Mouse (Mus musculus): Measurements from ENCODE around the gene Bricd5. TPM values are rescaled to one million over a fixed set of nuclear protein-coding genes. Genes with fewer than 3 reads are reported as not detected.
"Not testable (repeated sequence)": the region's sequence is repeated elsewhere in the genome, so short reads cannot be mapped to it uniquely, and the experiment has no call there.

The Bricd5 gene
- polyA plus RNA-seq (2016; fragmentation: Nextera tagmentation; extraction: Ambion mirVana), result not detected in 2 replicates

DNA sequence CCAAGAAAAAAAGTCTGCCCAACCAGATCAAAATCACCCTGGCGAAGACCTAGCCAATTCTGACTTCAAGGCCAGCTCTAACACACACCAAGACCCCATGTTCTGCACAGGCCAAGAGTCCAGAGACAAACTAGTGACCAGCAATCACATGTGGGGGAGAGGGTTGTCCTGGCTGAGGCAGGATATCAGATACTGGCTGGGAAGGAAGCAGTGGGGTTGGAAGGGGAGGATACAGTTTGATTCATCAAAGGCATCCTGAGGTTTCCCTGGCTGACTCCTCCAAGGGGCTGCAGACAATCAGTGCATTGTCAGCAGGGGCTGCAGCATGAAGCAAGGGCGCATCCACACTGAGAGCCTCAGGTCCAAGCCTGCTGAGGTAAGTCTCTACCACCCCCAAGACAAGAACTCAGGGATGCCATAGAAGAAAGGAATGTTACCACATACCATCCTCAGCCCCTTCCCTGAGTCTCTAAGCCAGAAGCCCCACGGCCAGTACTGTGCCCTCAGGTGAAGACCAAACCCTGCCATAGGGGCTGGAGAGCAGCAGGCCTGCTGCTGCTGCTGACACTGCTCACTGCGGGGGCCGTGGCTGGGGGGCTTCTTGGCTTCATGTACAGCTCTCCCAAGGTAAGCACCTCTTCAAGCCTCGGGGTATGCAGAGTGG lies at the start of gene Bricd5:
TSS of gene Bricd5 (plus strand) at position 273 of the 664 bp plus-strand sequence.
- ATAC-seq (ENCODE audit: insufficient number of reproducible peaks, low FRiP score), result no peak
- WGBS, result 73% methylated on average over 6 of the region's 6 CpGs
- peaks cover 53% of the 10 kb centered on the region for H3K36me3 ChIP-seq

GRCm38 (mm10) chr17:24424489-24424888 lies 49.2 kb upstream of the Bricd5 start:
- H3K4me3 ChIP-seq, result no peak overlapping the region
- no peak for ATAC-seq (ENCODE audit: insufficient number of reproducible peaks, low FRiP score)
- H3K27me3 ChIP-seq (replicated peaks), result no peaks in the 10 kb centered on the region
- no peak overlapping the region for H3K27ac ChIP-seq (ENCODE audit: poor library complexity, severe bottlenecking)
- WGBS, result 96% methylated on average over 5 of the region's 5 CpGs
- no peak overlapping the region for H3K9ac ChIP-seq
- H3K4me1 ChIP-seq (replicated peaks), result peaks cover 14% of the 10 kb centered on the region
- H3K9me3 ChIP-seq (replicated peaks), result no peaks in the 10 kb centered on the region
- peaks cover 57% of the 10 kb centered on the region for H3K36me3 ChIP-seq
- H3K4me2 ChIP-seq, result no peak overlapping the region

More for the DNA sequence above, at the start of gene Bricd5:
- no peaks in the 10 kb centered on the region for H3K9me3 ChIP-seq (replicated peaks)
- peak within 1 kb of the TSS; percentile 8; the same call in 1 of the 2 replicates for H3K27ac ChIP-seq (ENCODE audit: poor library complexity, severe bottlenecking)
- H3K4me1 ChIP-seq (replicated peaks), result peaks cover 40% of the 10 kb centered on the region
- H3K27me3 ChIP-seq (replicated peaks), result no peaks in the 10 kb centered on the region
- H3K4me3 ChIP-seq, result 0 out of 2 replicates have a peak within 1 kb of the TSS, but pooled peaks have one; percentile 76
- H3K4me2 ChIP-seq, result peak within 1 kb of the TSS; percentile 97
- H3K9ac ChIP-seq, result peak within 1 kb of the TSS; percentile 34

DNA sequence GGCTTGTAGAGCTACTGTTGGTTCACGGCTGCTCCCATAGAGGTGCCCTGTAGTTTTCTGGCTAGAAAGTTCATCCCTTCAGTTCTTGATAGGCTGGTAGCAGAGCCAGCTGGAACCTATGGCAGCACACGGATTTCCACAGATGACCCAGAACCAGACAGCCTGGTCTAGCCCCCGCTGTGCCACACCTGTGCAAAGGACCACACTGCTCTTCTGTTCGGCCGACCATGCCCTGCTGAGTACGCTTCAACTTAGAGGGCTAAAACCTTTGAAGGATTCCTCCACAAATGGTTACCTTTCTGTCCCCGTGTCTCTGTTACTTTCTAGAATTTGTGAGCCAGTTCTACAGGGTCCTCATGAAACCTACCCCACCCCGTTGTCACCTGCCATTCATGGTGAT lies 48.4 kb upstream of the Bricd5 start:
- 94% methylated on average over 6 of the region's 8 CpGs for WGBS
- not testable (repeated sequence) for ATAC-seq (ENCODE audit: insufficient number of reproducible peaks, low FRiP score)
- H3K36me3 ChIP-seq, result peaks cover 48% of the 10 kb centered on the region

GRCm38 (mm10) chr17:24425905-24426304 lies 47.8 kb upstream of the Bricd5 start:
- no peak for ATAC-seq (ENCODE audit: insufficient number of reproducible peaks, low FRiP score)
- Histone ChIP-seq H3K4me3 (peak overlapping the region; percentile 80; the same call in 1 of the 2 replicates), H3K36me3 (peaks cover 43% of the 10 kb centered on the region), H3K27ac (ENCODE audit: poor library complexity, severe bottlenecking) (peak overlapping the region; percentile 98; the same call in 1 of the 2 replicates), H3K9me3 (replicated peaks) (no peaks in the 10 kb centered on the region), H3K27me3 (replicated peaks) (no peaks in the 10 kb centered on the region), H3K4me2 (peak overlapping the region; percentile 66), H3K4me1 (replicated peaks) (peaks cover 28% of the 10 kb centered on the region), H3K9ac (no peak overlapping the region)
- 90% methylated on average over 7 of the region's 7 CpGs for WGBS

More for the DNA sequence above, 48.4 kb upstream of the Bricd5 start:
- H3K4me1 ChIP-seq (replicated peaks), result peaks cover 22% of the 10 kb centered on the region
- H3K4me3 ChIP-seq; H3K27ac ChIP-seq (ENCODE audit: poor library complexity, severe bottlenecking); H3K9ac ChIP-seq; H3K27me3 ChIP-seq (replicated peaks); H3K4me2 ChIP-seq; H3K9me3 ChIP-seq (replicated peaks): not testable (repeated sequence)

GRCm38 (mm10) chr17:24426471-24427169 lies 47.1 kb upstream of the Bricd5 start, which contains the start of gene Eci1:
TSS of gene Eci1 (plus strand) at chr17:24426641.
- WGBS, result under 1% methylated on average over 48 of the region's 48 CpGs
- ATAC-seq (ENCODE audit: insufficient number of reproducible peaks, low FRiP score), result peak; percentile 97
- H3K4me2 ChIP-seq, result peak within 1 kb of the TSS; percentile 66
- peak within 1 kb of the TSS; percentile 80 for H3K4me3 ChIP-seq
- no peaks in the 10 kb centered on the region for H3K27me3 ChIP-seq (replicated peaks)
- H3K9me3 ChIP-seq (replicated peaks), result no peaks in the 10 kb centered on the region
- peaks cover 37% of the 10 kb centered on the region for H3K36me3 ChIP-seq
- peaks cover 28% of the 10 kb centered on the region for H3K4me1 ChIP-seq (replicated peaks)
- H3K27ac ChIP-seq (ENCODE audit: poor library complexity, severe bottlenecking), result peak within 1 kb of the TSS; percentile 98
- H3K9ac ChIP-seq, result peak within 1 kb of the TSS; percentile 92

- peak overlapping the region; percentile 66 for H3K4me2 ChIP-seq
- 0 out of 2 replicates have a peak, but pooled peaks have one; percentile 27 for ATAC-seq (ENCODE audit: insufficient number of reproducible peaks, low FRiP score)
- H3K27ac ChIP-seq (ENCODE audit: poor library complexity, severe bottlenecking), result peak overlapping the region; percentile 98
- peaks cover 28% of the 10 kb centered on the region for H3K4me1 ChIP-seq (replicated peaks)
- H3K27me3 ChIP-seq (replicated peaks), result no peaks in the 10 kb centered on the region
- 5% methylated on average over 8 of the region's 8 CpGs for WGBS
- H3K9me3 ChIP-seq (replicated peaks), result no peaks in the 10 kb centered on the region
- peak overlapping the region; percentile 92 for H3K9ac ChIP-seq
- peak overlapping the region; percentile 80 for H3K4me3 ChIP-seq
- peaks cover 35% of the 10 kb centered on the region for H3K36me3 ChIP-seq
Measured at GRCm38 (mm10) chr17:24427170-24427557, 46.5 kb upstream of the Bricd5 start.

GRCm38 (mm10) chr17:24429201-24429983 lies 44.3 kb upstream of the Bricd5 start:
- no peak for ATAC-seq (ENCODE audit: insufficient number of reproducible peaks, low FRiP score)
- 61% methylated on average over 14 of the region's 14 CpGs for WGBS
- peaks cover 28% of the 10 kb centered on the region for H3K4me1 ChIP-seq (replicated peaks)
- H3K4me2 ChIP-seq, result peak overlapping the region; percentile 42
- no peaks in the 10 kb centered on the region for H3K27me3 ChIP-seq (replicated peaks)
- peak overlapping the region; percentile 88 for H3K27ac ChIP-seq (ENCODE audit: poor library complexity, severe bottlenecking)
- H3K36me3 ChIP-seq, result peaks cover 33% of the 10 kb centered on the region
- no peaks in the 10 kb centered on the region for H3K9me3 ChIP-seq (replicated peaks)
- H3K9ac ChIP-seq, result peak overlapping the region; percentile 47
- H3K4me3 ChIP-seq, result no peak overlapping the region; the same call in 1 of the 2 replicates

GRCm38 (mm10) chr17:24437016-24437415 lies 36.7 kb upstream of the Bricd5 start:
- H3K4me1 ChIP-seq (replicated peaks), result no peaks in the 10 kb centered on the region
- no peak overlapping the region for H3K27ac ChIP-seq (ENCODE audit: poor library complexity, severe bottlenecking)
- H3K4me3 ChIP-seq, result no peak overlapping the region
- H3K36me3 ChIP-seq, result peaks cover 93% of the 10 kb centered on the region
- no peaks in the 10 kb centered on the region for H3K27me3 ChIP-seq (replicated peaks)
- no peak overlapping the region for H3K4me2 ChIP-seq
- H3K9me3 ChIP-seq (replicated peaks), result no peaks in the 10 kb centered on the region
- 81% methylated on average over 5 of the region's 5 CpGs for WGBS
- no peak for ATAC-seq (ENCODE audit: insufficient number of reproducible peaks, low FRiP score)
- H3K9ac ChIP-seq, result no peak overlapping the region

DNA sequence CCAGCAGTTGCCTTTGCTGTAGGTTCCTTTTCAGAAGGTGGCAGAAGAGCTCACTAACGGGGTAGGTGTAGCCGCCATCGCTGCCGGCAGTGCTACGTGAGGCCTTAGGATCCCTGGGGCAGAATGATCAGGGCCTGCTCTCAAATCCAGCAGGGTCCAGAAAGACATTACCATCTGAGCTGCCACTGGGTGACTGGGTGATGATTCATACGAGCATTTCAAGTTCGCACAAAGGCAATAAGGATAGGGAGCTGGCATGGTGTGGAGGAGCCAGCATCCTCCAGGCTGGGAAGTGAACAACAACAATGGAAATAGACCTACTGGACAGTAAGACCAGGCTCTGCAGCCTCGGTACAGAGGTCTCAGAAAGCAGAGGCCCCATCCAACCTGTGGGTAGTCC lies 33.3 kb upstream of the Bricd5 start:
- Histone ChIP-seq H3K4me1 (replicated peaks) (no peaks in the 10 kb centered on the region), H3K4me2 (no peak overlapping the region), H3K9me3 (replicated peaks) (no peaks in the 10 kb centered on the region), H3K27ac (ENCODE audit: poor library complexity, severe bottlenecking) (no peak overlapping the region), H3K36me3 (peaks cover 94% of the 10 kb centered on the region), H3K27me3 (replicated peaks) (no peaks in the 10 kb centered on the region), H3K4me3 (no peak overlapping the region), H3K9ac (no peak overlapping the region)
- no peak for ATAC-seq (ENCODE audit: insufficient number of reproducible peaks, low FRiP score)
- 89% methylated on average over 8 of the region's 8 CpGs for WGBS

GRCm38 (mm10) chr17:24441148-24441547 lies 32.5 kb upstream of the Bricd5 start:
- H3K4me1 ChIP-seq (replicated peaks), result no peaks in the 10 kb centered on the region
- no peak for ATAC-seq (ENCODE audit: insufficient number of reproducible peaks, low FRiP score)
- H3K36me3 ChIP-seq, result peaks cover 94% of the 10 kb centered on the region
- H3K27me3 ChIP-seq (replicated peaks), result no peaks in the 10 kb centered on the region
- no peak overlapping the region for H3K27ac ChIP-seq (ENCODE audit: poor library complexity, severe bottlenecking)
- H3K9me3 ChIP-seq (replicated peaks), result no peaks in the 10 kb centered on the region
- no peak overlapping the region for H3K4me2 ChIP-seq
- no peak overlapping the region for H3K4me3 ChIP-seq
- H3K9ac ChIP-seq, result no peak overlapping the region
- WGBS, result 57% methylated on average over 2 of the region's 2 CpGs

DNA sequence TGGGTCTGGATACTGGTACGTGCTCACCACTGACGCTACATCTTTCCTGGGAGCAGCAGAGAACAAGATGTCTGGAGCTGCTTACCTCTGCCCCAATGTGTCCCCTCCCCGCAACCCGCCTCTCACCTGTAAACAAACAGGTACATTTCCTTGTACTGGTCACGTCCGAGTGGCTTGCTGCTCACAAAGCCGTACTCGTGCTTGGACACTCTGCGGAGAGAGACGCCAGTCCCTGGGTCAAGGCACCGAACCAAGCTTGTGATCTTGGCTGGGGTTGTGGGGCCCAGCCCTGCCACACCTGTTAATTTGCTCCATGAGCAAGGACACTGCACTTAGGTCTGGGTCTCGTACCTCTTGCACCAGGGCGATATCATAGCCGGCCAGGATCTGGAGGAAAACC lies 31.6 kb upstream of the Bricd5 start:
- 87% methylated on average over 14 of the region's 14 CpGs for WGBS
- ATAC-seq (ENCODE audit: insufficient number of reproducible peaks, low FRiP score), result no peak

More for the DNA sequence above, 31.6 kb upstream of the Bricd5 start:
- H3K9me3 ChIP-seq (replicated peaks), result no peaks in the 10 kb centered on the region
- no peaks in the 10 kb centered on the region for H3K27me3 ChIP-seq (replicated peaks)
- no peak overlapping the region for H3K27ac ChIP-seq (ENCODE audit: poor library complexity, severe bottlenecking)
- no peak overlapping the region for H3K4me2 ChIP-seq
- H3K36me3 ChIP-seq, result peaks cover 95% of the 10 kb centered on the region
- no peak overlapping the region for H3K9ac ChIP-seq
- H3K4me3 ChIP-seq, result no peak overlapping the region
- H3K4me1 ChIP-seq (replicated peaks), result no peaks in the 10 kb centered on the region
